Mouse (Mus musculus): Measurements from ENCODE around the gene Ipo5.

- TF ChIP-seq EP300 (IDR thresholded peaks at IDR 0.05; ENCODE audit: insufficient read depth, low read depth, low read length) (no peak), CTCF (IDR thresholded peaks at IDR 0.05) (no peak), POLR2A (IDR thresholded peaks at IDR 0.05; ENCODE audit: insufficient read depth, low read depth, low read length) (no peak)
Measured at GRCm38 (mm10) chr14:120868494-120868893, 42.5 kb upstream of the Ipo5 start.

Measured in heart, adult 2 months (tissue).